Mouse (Mus musculus) hindbrain, embryonic 15.5 days (tissue): ENCODE measurements around the gene Fbxo21. TPM values are rescaled to one million over a fixed set of nuclear protein-coding genes. Genes with fewer than 3 reads are reported as not detected.

Source experiments
- ATAC-seq: fragments of 200-750 bp; cut with Nextera tagmentation; 2 replicates; pipeline ENCODE4 v1.8.0; 2017; ENCODE audit warnings: low read depth, moderate number of reproducible peaks, moderate TSS enrichment; ENCODE audit not compliant: low FRiP score
- H3K27ac ChIP-seq: fragments of 300-500 bp; sonication (generic); replicated peaks from 2 replicates; pipeline ENCODE4 v1.5.1; 2015; ENCODE audit warnings: mild to moderate bottlenecking, inconsistent platforms
- H3K27me3 ChIP-seq: fragments of 300-500 bp; sonication (generic); 2 replicates; pipeline ENCODE4 v1.6.1; 2015; ENCODE audit warnings: control low read depth, inconsistent platforms
- H3K36me3 ChIP-seq: fragments of 300-500 bp; sonication (generic); 2 replicates; pipeline ENCODE4 v1.6.1; 2015; ENCODE audit warnings: control low read depth, inconsistent platforms
- H3K4me1 ChIP-seq: fragments of 300-500 bp; sonication (generic); replicated peaks from 2 replicates; pipeline ENCODE4 v1.6.1; 2015; ENCODE audit warnings: control low read depth, inconsistent platforms
- H3K4me2 ChIP-seq: fragments of 300-500 bp; sonication (generic); 2 replicates; pipeline ENCODE4 v1.6.1; 2015; ENCODE audit warnings: moderate library complexity, mild to moderate bottlenecking, inconsistent platforms
- H3K4me3 ChIP-seq: fragments of 300-500 bp; sonication (generic); 2 replicates; pipeline ENCODE4 v1.5.1; 2015; ENCODE audit warnings: mild to moderate bottlenecking, inconsistent platforms
- H3K9ac ChIP-seq: fragments of 300-500 bp; sonication (generic); 2 replicates; pipeline ENCODE4 v1.6.1; 2015; ENCODE audit warnings: inconsistent platforms
- H3K9me3 ChIP-seq: fragments of 300-500 bp; sonication (generic); 2 replicates; pipeline ENCODE4 v1.6.1; 2016; ENCODE audit warnings: control low read depth, inconsistent platforms
- WGBS: fragments of 180-500 bp; shearing (Covaris S2); methylation state at CpG from one replicate; pipeline ENCODE4 v1.1.7; 2015; 5-methylcytosine and 5-hydroxymethylcytosine counted together
- polyA plus RNA-seq: library from polyadenylated mRNA; unstranded; fragments of >200 nt; fragmentation: Nextera tagmentation; extraction: Ambion mirVana; gene quantifications from 2 replicates; pipeline ENCODE4 v1.2.1, GENCODE M21; 2015

The Fbxo21 gene
- polyA plus RNA-seq, 1 experiment from 2014 or later = 159 TPM

GRCm38 (mm10) chr5:118005728-118006127 lies 29.2 kb downstream of the Fbxo21 start:
- H3K4me2 ChIP-seq = no peak overlapping the region
- peaks cover 57% of the 10 kb centered on the region for H3K36me3 ChIP-seq
- no peak overlapping the region for H3K27ac ChIP-seq
- H3K27me3 ChIP-seq = no peaks in the 10 kb centered on the region
- no peak overlapping the region for H3K4me3 ChIP-seq
- 90% methylated on average over 1 of the region's 1 CpGs for WGBS
- H3K9ac ChIP-seq = no peak overlapping the region
- H3K9me3 ChIP-seq = no peaks in the 10 kb centered on the region
- no peaks in the 10 kb centered on the region; the same call in 1 of the 2 replicates for H3K4me1 ChIP-seq
- ATAC-seq = no peak

GRCm38 (mm10) chr5:118008344-118008743 lies 31.8 kb downstream of the Fbxo21 start:
- Histone ChIP-seq H3K36me3 (peaks cover 39% of the 10 kb centered on the region), H3K27me3 (no peaks in the 10 kb centered on the region)
- WGBS = 91% methylated on average over 13 of the region's 13 CpGs

GRCm38 (mm10) chr5:118010872-118011271 lies 34.3 kb downstream of the Fbxo21 start:
- H3K9ac ChIP-seq = no peak overlapping the region
- H3K27me3 ChIP-seq = no peaks in the 10 kb centered on the region
- peaks cover 21% of the 10 kb centered on the region for H3K36me3 ChIP-seq
- no peak overlapping the region for H3K4me3 ChIP-seq
- no peaks in the 10 kb centered on the region for H3K9me3 ChIP-seq
- H3K4me2 ChIP-seq = no peak overlapping the region
- WGBS = 92% methylated on average over 7 of the region's 7 CpGs
- ATAC-seq = no peak
- peaks cover 10% of the 10 kb centered on the region for H3K4me1 ChIP-seq
- no peak overlapping the region; the same call in 1 of the 2 replicates for H3K27ac ChIP-seq

More at GRCm38 (mm10) chr5:118008344-118008743, 31.8 kb downstream of the Fbxo21 start:
- Histone ChIP-seq H3K4me3 (no peak overlapping the region), H3K4me1 (no peaks in the 10 kb centered on the region; the same call in 1 of the 2 replicates), H3K27ac (no peak overlapping the region), H3K9ac (no peak overlapping the region), H3K4me2 (no peak overlapping the region), H3K9me3 (no peaks in the 10 kb centered on the region)
- ATAC-seq = no peak

GRCm38 (mm10) chr5:118011796-118012195 lies 35.3 kb downstream of the Fbxo21 start:
- Histone ChIP-seq H3K9me3 (no peaks in the 10 kb centered on the region), H3K4me2 (no peak overlapping the region), H3K27me3 (no peaks in the 10 kb centered on the region), H3K36me3 (peaks cover 21% of the 10 kb centered on the region), H3K9ac (no peak overlapping the region), H3K4me3 (no peak overlapping the region), H3K27ac (no peak overlapping the region; the same call in 1 of the 2 replicates), H3K4me1 (peaks cover 10% of the 10 kb centered on the region)
- WGBS = 54% methylated on average over 7 of the region's 7 CpGs
- ATAC-seq = no peak

- 15% methylated on average over 12 of the region's 12 CpGs for WGBS
- Histone ChIP-seq H3K36me3 (no peaks in the 10 kb centered on the region; the same call in 1 of the 2 replicates), H3K4me3 (no peak overlapping the region), H3K9me3 (no peaks in the 10 kb centered on the region), H3K27me3 (no peaks in the 10 kb centered on the region), H3K9ac (no peak overlapping the region), H3K4me1 (peaks cover 10% of the 10 kb centered on the region), H3K4me2 (no peak overlapping the region), H3K27ac (no peak overlapping the region)
- ATAC-seq = no peak
These were observed 38.5 kb downstream of the Fbxo21 start for GRCm38 (mm10) chr5:118015028-118015427.

- Histone ChIP-seq H3K27ac (no peak overlapping the region), H3K27me3 (no peaks in the 10 kb centered on the region), H3K4me1 (peaks cover 10% of the 10 kb centered on the region), H3K9ac (no peak overlapping the region), H3K36me3 (no peaks in the 10 kb centered on the region), H3K4me2 (no peak overlapping the region), H3K9me3 (no peaks in the 10 kb centered on the region), H3K4me3 (no peak overlapping the region)
- ATAC-seq = no peak
- 86% methylated on average over 2 of the region's 2 CpGs for WGBS
These were observed 39.1 kb downstream of the Fbxo21 start for GRCm38 (mm10) chr5:118015669-118016068.

GRCm38 (mm10) chr5:118017527-118017926 lies 41.0 kb downstream of the Fbxo21 start:
- H3K27ac ChIP-seq = no peak overlapping the region
- H3K4me2 ChIP-seq = no peak overlapping the region
- no peaks in the 10 kb centered on the region for H3K27me3 ChIP-seq
- no peak for ATAC-seq
- H3K9me3 ChIP-seq = no peaks in the 10 kb centered on the region
- H3K36me3 ChIP-seq = no peaks in the 10 kb centered on the region
- WGBS = 70% methylated on average over 4 of the region's 5 CpGs
- H3K9ac ChIP-seq = no peak overlapping the region
- H3K4me1 ChIP-seq = peaks cover 10% of the 10 kb centered on the region
- no peak overlapping the region for H3K4me3 ChIP-seq

- Histone ChIP-seq H3K4me2 (no peak overlapping the region), H3K36me3 (no peaks in the 10 kb centered on the region), H3K27ac (no peak overlapping the region), H3K4me3 (no peak overlapping the region), H3K9ac (no peak overlapping the region), H3K4me1 (peaks cover 5% of the 10 kb centered on the region), H3K9me3 (no peaks in the 10 kb centered on the region), H3K27me3 (no peaks in the 10 kb centered on the region)
- WGBS = 73% methylated on average over 11 of the region's 11 CpGs
- no peak for ATAC-seq
These were observed 43.4 kb downstream of the Fbxo21 start for GRCm38 (mm10) chr5:118019905-118020304.

- H3K9ac ChIP-seq = no peak overlapping the region
- peaks cover 18% of the 10 kb centered on the region for H3K4me1 ChIP-seq
- H3K4me3 ChIP-seq = no peak overlapping the region
- H3K9me3 ChIP-seq = no peaks in the 10 kb centered on the region
- WGBS = 79% methylated on average over 3 of the region's 3 CpGs
- no peak for ATAC-seq
- H3K4me2 ChIP-seq = no peak overlapping the region
- H3K27ac ChIP-seq = no peak overlapping the region
- peaks cover 26% of the 10 kb centered on the region for H3K27me3 ChIP-seq
- H3K36me3 ChIP-seq = no peaks in the 10 kb centered on the region
These were observed 46.5 kb downstream of the Fbxo21 start for GRCm38 (mm10) chr5:118023053-118023452.

GRCm38 (mm10) chr5:118025880-118026279 lies 49.4 kb downstream of the Fbxo21 start:
- Histone ChIP-seq H3K4me3 (no peak overlapping the region), H3K36me3 (no peaks in the 10 kb centered on the region), H3K27me3 (peaks cover 52% of the 10 kb centered on the region), H3K4me2 (peak overlapping the region; percentile 12; the same call in 1 of the 2 replicates), H3K9ac (no peak overlapping the region), H3K9me3 (no peaks in the 10 kb centered on the region), H3K4me1 (peaks cover 35% of the 10 kb centered on the region), H3K27ac (no peak overlapping the region)
- 5% methylated on average over 12 of the region's 12 CpGs for WGBS
- ATAC-seq = no peak

GRCm38 (mm10) chr5:118026343-118026742 lies 49.8 kb downstream of the Fbxo21 start:
- no peaks in the 10 kb centered on the region for H3K9me3 ChIP-seq
- H3K4me1 ChIP-seq = peaks cover 35% of the 10 kb centered on the region
- no peak overlapping the region for H3K4me3 ChIP-seq
- peak overlapping the region; percentile 12 for H3K4me2 ChIP-seq
- WGBS = 4% methylated on average over 13 of the region's 13 CpGs
- peaks cover 52% of the 10 kb centered on the region for H3K27me3 ChIP-seq
- ATAC-seq = no peak
- H3K9ac ChIP-seq = no peak overlapping the region
- no peak overlapping the region for H3K27ac ChIP-seq
- no peaks in the 10 kb centered on the region for H3K36me3 ChIP-seq

- Histone ChIP-seq H3K9me3 (no peaks in the 10 kb centered on the region), H3K4me1 (peaks cover 35% of the 10 kb centered on the region), H3K4me3 (peak overlapping the region; percentile 64), H3K4me2 (peak overlapping the region; percentile 99), H3K27me3 (peaks cover 52% of the 10 kb centered on the region), H3K9ac (peak overlapping the region; percentile 51), H3K36me3 (no peaks in the 10 kb centered on the region), H3K27ac (no peak overlapping the region)
- under 1% methylated on average over 39 of the region's 39 CpGs for WGBS
- ATAC-seq = 0 out of 2 replicates have a peak, but pooled peaks have one; percentile 7
These were observed 50.7 kb downstream of the Fbxo21 start for GRCm38 (mm10) chr5:118027101-118027697.
